Mouse (Mus musculus): ENCODE measurements around the gene Ssc5d.

- TF ChIP-seq CTCF (conservative IDR thresholded peaks at IDR 0.05 in 1 of 2, IDR thresholded peaks at IDR 0.05 in 1 of 2; ENCODE audit: low read depth in 2 of 2, low read length in 2 of 2) (no peak), USF2 (conservative IDR thresholded peaks at IDR 0.05; ENCODE audit: low read depth, low read length) (no peak), MXI1 (IDR thresholded peaks at IDR 0.05; ENCODE audit: low read depth, low read length) (no peak)
Measured at GRCm38 (mm10) chr7:4924483-4924882, 1.1 kb upstream of the Ssc5d start.
